Mouse (Mus musculus) urinary bladder, adult 18-20 months (tissue): ENCODE data around the gene Myo7a.

Source experiments
- DNase-seq, 2 experiments: peaks; one replicate each; pipeline ENCODE4 v3.0.0; 2022; ENCODE audit warnings: low spot score in 2 of 2, mixed read lengths in 2 of 2

The Myo7a gene

DNA sequence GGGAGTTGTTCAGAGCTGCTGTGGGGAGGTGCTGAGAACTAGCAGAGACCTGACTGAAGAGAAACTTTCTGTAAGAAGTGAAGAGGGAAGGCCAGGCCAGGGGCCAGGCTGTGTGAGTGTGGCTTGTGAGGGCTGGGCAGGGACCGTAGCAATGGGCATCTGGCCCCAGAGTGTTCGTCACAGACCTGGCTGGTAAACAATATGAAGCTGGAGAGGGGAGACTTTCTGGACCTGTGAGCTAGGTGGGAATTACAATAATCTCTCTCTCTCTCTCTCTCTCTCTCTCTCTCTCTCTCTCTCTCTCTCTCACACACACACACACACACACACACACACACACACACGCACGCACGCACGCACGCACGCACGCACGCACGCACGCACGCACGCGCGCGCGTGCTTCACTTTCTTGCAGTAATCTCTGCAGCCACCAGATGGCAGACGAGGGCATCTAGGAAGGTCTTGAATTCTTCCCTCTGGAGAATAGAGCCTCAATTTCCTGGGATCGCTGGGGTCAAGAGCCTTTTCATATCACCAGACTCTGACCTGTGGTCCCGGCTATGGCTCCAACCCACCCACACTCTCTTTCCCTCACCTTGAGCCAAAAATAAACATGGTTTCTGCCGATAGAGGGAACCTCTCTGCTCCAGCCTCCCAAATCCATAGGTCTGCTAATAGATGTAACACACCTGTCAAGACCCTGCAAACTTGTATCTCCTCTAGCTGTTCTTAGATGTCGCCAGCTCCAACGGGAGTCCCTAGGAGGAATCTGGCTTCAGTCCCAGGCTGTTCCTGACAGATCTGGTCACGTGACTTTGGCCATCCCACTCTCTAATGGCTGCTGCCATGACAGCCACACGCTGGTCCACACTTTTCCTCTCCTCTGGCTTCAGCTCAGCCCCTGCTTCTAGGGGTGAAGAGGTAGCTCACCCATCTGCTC, 16.1 kb downstream of the Myo7a start:
- peak; percentile 56 to 71 for DNase-seq

- DNase-seq, result no peak
These were observed 16.8 kb downstream of the Myo7a start for GRCm38 (mm10) chr7:98102488-98102887.

DNA sequence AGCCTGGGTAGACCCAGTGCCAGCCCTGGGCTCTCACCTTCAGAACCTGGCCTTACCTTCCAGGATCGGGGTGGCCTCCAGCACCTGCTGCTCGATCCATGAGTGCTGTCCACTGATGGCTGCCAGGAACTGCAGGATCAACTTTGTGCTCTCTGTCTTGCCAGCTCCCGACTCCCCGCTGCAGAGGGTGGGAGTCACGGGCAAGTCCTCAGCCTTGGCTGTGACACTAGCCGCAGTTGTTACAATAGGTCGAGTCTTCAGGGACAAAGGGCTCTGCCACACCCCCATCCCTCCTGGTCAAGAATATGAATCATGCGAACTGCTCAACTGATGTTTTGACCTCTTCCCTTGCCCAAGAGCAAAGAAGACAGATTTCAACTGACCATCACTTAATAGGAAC, 21.8 kb downstream of the Myo7a start:
- no peak for DNase-seq

GRCm38 (mm10) chr7:98095852-98096251, 23.5 kb downstream of the Myo7a start:
- DNase-seq, result no peak

- no peak for DNase-seq
These were observed 33.0 kb downstream of the Myo7a start for GRCm38 (mm10) chr7:98086346-98086745.

- no peak for DNase-seq
These were observed 34.0 kb downstream of the Myo7a start for GRCm38 (mm10) chr7:98085314-98085713.

GRCm38 (mm10) chr7:98084541-98085293, 34.6 kb downstream of the Myo7a start:
- DNase-seq, result no peak

DNA sequence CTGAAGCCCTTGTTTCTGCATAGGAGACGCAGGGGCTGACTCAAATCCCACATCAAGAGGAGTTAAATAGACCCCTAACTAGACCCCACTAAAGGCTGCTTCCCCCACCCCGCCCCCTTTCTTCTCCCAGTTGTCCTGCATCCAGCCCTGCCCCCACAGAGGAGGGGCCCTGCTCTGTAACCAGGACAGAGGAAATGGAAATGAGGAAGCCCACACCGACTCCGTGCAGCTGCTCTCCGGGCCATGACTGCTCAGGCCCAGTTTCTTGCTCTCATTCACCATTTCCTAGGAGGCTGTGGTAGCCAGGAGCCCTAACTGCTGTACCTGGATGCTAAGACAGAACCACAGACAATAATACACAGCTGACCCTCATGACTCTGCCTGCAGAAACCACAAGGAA, 36.9 kb downstream of the Myo7a start:
- DNase-seq, result no peak

DNA sequence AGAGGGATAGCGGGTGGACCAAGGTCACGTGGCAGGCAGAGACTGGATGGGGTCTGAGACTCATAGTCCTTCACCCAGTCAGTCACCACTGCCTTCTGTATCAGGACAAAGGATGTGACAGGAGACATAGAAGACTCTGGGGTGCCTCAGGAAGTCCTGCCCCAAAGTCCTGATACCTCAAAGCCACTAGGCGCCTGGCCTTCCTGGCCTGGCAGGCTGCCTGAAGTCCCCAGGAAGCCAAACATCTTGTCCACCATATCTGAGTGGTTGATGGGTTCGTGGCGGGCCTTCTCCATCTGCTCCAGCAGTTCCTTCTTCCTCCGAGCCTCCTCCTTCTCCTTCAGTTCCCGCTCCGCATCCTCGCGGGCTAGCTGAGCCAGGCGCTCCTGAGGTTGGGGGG, 41.9 kb downstream of the Myo7a start:
- no peak for DNase-seq

DNA sequence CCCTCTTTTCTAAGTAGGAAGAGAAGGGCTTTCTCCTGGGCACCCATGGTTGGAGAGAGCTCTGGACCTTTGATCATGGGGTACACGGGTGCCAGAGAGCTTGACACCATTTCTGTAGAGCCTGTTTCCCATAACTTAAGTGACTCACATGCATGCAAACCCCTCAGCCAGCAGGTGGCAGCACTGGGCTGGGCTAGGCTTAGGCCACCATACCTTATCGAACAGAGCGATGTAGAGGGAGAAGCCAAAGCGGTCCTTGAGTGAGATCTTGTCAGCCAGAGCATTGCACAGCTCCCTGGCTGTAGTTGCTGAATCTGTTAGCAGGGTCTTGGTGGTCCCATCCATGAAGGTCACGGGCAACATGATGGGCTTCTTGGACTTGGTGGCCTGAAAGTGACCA, 47.7 kb downstream of the Myo7a start:
- DNase-seq, result peak; percentile 69 to 70

- DNase-seq, result no peak
These were observed 53.1 kb downstream of the Myo7a start for GRCm38 (mm10) chr7:98066229-98066628.

DNA sequence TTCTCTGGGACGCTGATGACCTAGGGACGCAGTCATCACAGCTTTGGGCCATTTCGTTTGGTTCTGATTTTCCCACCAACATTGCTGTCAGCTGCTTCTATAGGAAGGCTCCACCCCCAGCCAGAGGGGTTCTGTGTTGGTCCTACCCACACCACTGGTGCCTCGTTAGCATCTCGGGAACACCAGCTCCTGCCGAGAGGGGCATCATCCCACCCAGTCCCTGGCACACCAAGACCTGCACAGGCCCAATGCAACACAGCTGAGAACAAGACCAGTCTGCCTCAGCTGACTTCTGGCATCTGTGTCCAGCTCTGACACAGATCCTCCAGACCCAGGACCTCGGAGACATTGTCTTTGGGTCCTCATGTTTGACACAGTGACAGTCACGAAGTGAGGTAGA, 64.4 kb downstream of the Myo7a start:
- no peak for DNase-seq

- no peak for DNase-seq
These were observed 64.9 kb downstream of the Myo7a start for GRCm38 (mm10) chr7:98054461-98054860.

- DNase-seq, result no peak
These were observed 67.3 kb downstream of the Myo7a start for GRCm38 (mm10) chr7:98051980-98052379.

DNA sequence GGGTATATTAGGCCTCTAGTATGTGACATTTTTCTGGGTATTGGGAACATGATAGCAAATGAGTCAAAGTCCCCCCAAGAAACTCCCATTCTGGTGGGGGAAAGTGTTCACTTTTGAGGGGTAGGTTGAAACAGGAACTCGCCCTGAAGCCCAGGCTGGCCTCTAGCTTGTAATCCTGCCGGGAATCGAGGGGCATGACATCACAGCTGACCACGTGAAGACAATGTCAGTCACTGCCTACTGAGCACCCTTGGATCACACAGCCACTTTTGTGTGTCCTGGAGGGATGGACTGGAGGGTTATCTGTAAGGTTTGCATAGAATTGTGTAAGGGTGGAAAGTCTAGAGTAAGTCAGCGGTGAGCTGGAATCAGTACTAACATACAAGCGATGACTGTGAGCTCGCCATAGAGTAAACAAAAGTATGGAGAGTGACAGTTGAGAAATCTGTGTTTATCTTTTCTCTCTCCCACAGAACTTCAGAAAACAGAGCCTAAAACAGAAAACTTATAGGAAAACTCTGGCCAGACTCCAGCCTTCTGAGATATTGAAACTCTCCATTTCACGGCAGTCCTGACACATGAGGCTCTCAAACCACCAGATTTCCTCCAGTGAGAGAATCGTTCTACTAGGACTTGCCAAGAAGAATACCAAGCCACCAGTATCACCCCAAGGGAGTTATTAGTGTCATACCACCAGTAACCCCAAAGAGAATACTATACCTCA, 71.1 kb downstream of the Myo7a start:
- DNase-seq, result no peak

GRCm38 (mm10) chr7:98002617-98003016, 116.7 kb downstream of the Myo7a start:
- DNase-seq, result no peak
